Mouse (Mus musculus) CH12.LX (cell line): ENCODE results near the gene Lrrc3c. TPM values are rescaled to one million over a fixed set of nuclear protein-coding genes. Genes with fewer than 3 reads are reported as not detected.

Experiments
- DNase-seq: peaks from one replicate; pipeline ENCODE4 v3.0.0-alpha.2; 2013; ENCODE audit errors: extremely low read depth
- H3K27ac ChIP-seq: 2 replicates; pipeline ENCODE4 v1.5.1; 2012; ENCODE audit warnings: low read depth, mild to moderate bottlenecking, control low read depth, moderate library complexity; ENCODE audit not compliant: insufficient read depth
- H3K27me3 ChIP-seq: replicated peaks from 2 replicates; pipeline ENCODE3; 2012; ENCODE audit warnings: inconsistent platforms
- H3K36me3 ChIP-seq, 2 experiments: replicated peaks in 1 of 2; 2 replicates each; pipeline versions ENCODE3 to v1.6.1; 2012; ENCODE audit warnings: inconsistent platforms in 1 of 2, low read length in 1 of 2, mild to moderate bottlenecking in 1 of 2, mixed read lengths in 1 of 2, moderate library complexity in 1 of 2; ENCODE audit not compliant: control insufficient read depth in 1 of 2, insufficient read depth in 1 of 2
- H3K4me1 ChIP-seq, 2 experiments: 2 replicates each; pipeline ENCODE4 v1.6.1; 2012; ENCODE audit warnings: inconsistent platforms in 1 of 2, moderate library complexity in 1 of 2; ENCODE audit not compliant: insufficient read depth in 2 of 2, control insufficient read depth in 1 of 2
- H3K4me2 ChIP-seq: 2 replicates; pipeline ENCODE4 v1.6.1; 2012; ENCODE audit warnings: low read depth, mild to moderate bottlenecking, control low read depth; ENCODE audit not compliant: poor library complexity, insufficient read depth, severe bottlenecking
- H3K4me3 ChIP-seq, 3 experiments: fragments of 150-350 bp in 1 of 3; sonication (generic) in 1 of 3; replicated peaks in 1 of 3; 2 replicates each; pipeline versions ENCODE3 to v1.5.1; 2011 to 2012; ENCODE audit warnings: low read depth in 2 of 3, low read length in 2 of 3, mild to moderate bottlenecking in 2 of 3, moderate library complexity in 2 of 3, control low read depth in 1 of 3, improper control_type of control experiment in 1 of 3, inconsistent platforms in 1 of 3, mixed read lengths in 1 of 3; ENCODE audit not compliant: poor library complexity in 1 of 3
- H3K79me2 ChIP-seq: replicated peaks from 2 replicates; pipeline ENCODE4 v1.6.1; 2012; ENCODE audit warnings: mild to moderate bottlenecking, moderate library complexity; ENCODE audit not compliant: control insufficient read depth, poor library complexity, insufficient read depth, severe bottlenecking; ENCODE audit errors: extremely low read depth
- H3K9ac ChIP-seq: 2 replicates; pipeline ENCODE4 v1.6.1; 2012; ENCODE audit warnings: low read depth, mild to moderate bottlenecking, control low read depth, moderate library complexity; ENCODE audit not compliant: insufficient read depth
- H3K9me3 ChIP-seq: replicated peaks from 2 replicates; pipeline ENCODE3; 2012; ENCODE audit warnings: low read length, inconsistent platforms, mixed read lengths
- BHLHE40 ChIP-seq: IDR thresholded peaks from 2 replicates; pipeline ENCODE4 v1.6.1; 2011; ENCODE audit warnings: mild to moderate bottlenecking, low read depth, low read length, improper control_type of control experiment
- E2F4 ChIP-seq: IDR thresholded peaks from 2 replicates; pipeline ENCODE4 v1.6.1; 2011; ENCODE audit warnings: low read depth, low read length, improper control_type of control experiment; ENCODE audit not compliant: insufficient replicate concordance
- ELF1 ChIP-seq: IDR thresholded peaks from 2 replicates; pipeline ENCODE4 v1.6.1; 2014; ENCODE audit warnings: low read depth, mild to moderate bottlenecking, inconsistent platforms, low read length, improper control_type of control experiment
- EP300 ChIP-seq: IDR thresholded peaks from 2 replicates; pipeline ENCODE4 v1.6.1; 2011; ENCODE audit warnings: low read length, improper control_type of control experiment
- ETS1 ChIP-seq: conservative IDR thresholded peaks from 2 replicates; pipeline ENCODE4 v1.6.1; 2012; ENCODE audit warnings: low read depth, mild to moderate bottlenecking, inconsistent platforms, low read length, improper control_type of control experiment, moderate library complexity
- GABPA ChIP-seq: IDR thresholded peaks from 2 replicates; pipeline ENCODE4 v1.6.1; 2012; ENCODE audit warnings: low read depth, low read length, improper control_type of control experiment, inconsistent platforms; ENCODE audit not compliant: insufficient replicate concordance
- HCFC1 ChIP-seq: IDR thresholded peaks from 2 replicates; pipeline ENCODE4 v1.6.1; 2012; ENCODE audit warnings: low read depth, mild to moderate bottlenecking, inconsistent platforms, low read length, improper control_type of control experiment
- IRF4 ChIP-seq: IDR thresholded peaks from 2 replicates; pipeline ENCODE4 v1.6.1; 2014; ENCODE audit warnings: low read depth, mild to moderate bottlenecking, inconsistent platforms, low read length, improper control_type of control experiment
- JUN ChIP-seq: IDR thresholded peaks from 2 replicates; pipeline ENCODE4 v1.6.1; 2011; ENCODE audit warnings: low read depth, mild to moderate bottlenecking, low read length, improper control_type of control experiment, moderate library complexity; ENCODE audit not compliant: insufficient read depth
- JUND ChIP-seq: conservative IDR thresholded peaks from 2 replicates; pipeline ENCODE4 v1.6.1; 2011; ENCODE audit warnings: low read depth, low read length, improper control_type of control experiment
- MAX ChIP-seq: IDR thresholded peaks from 2 replicates; pipeline ENCODE4 v1.6.1; 2011; ENCODE audit warnings: low read length, improper control_type of control experiment
- MAZ ChIP-seq: IDR thresholded peaks from 2 replicates; pipeline ENCODE4 v1.6.1; 2012; ENCODE audit warnings: low read depth, mild to moderate bottlenecking, inconsistent platforms, low read length, improper control_type of control experiment, moderate library complexity
- PAX5 ChIP-seq: IDR thresholded peaks from 2 replicates; pipeline ENCODE4 v1.6.1; 2012; ENCODE audit warnings: low read length, inconsistent platforms, mixed read lengths
- POLR2A ChIP-seq: IDR thresholded peaks from 2 replicates; pipeline ENCODE4 v1.6.1; 2011; ENCODE audit warnings: low read depth, mild to moderate bottlenecking, improper control_type of control experiment, low read length
- RAD21 ChIP-seq: IDR thresholded peaks from 2 replicates; pipeline ENCODE4 v1.6.1; 2011; ENCODE audit warnings: low read depth, mild to moderate bottlenecking, low read length, improper control_type of control experiment, moderate library complexity
- SMC3 ChIP-seq: IDR thresholded peaks from 2 replicates; pipeline ENCODE4 v1.6.1; 2011; ENCODE audit warnings: low read depth, low read length, improper control_type of control experiment
- TCF12 ChIP-seq: IDR thresholded peaks from 2 replicates; pipeline ENCODE4 v1.6.1; 2014; ENCODE audit warnings: low read depth, mild to moderate bottlenecking, inconsistent platforms, low read length, improper control_type of control experiment
- UBTF ChIP-seq: IDR thresholded peaks from 2 replicates; pipeline ENCODE4 v1.6.1; 2012; ENCODE audit warnings: low read depth, mild to moderate bottlenecking, inconsistent platforms, low read length, improper control_type of control experiment, moderate library complexity
- USF1 ChIP-seq: IDR thresholded peaks from 2 replicates; pipeline ENCODE4 v1.6.1; 2014; ENCODE audit warnings: low read depth, mild to moderate bottlenecking, inconsistent platforms, low read length, improper control_type of control experiment
- ZKSCAN1 ChIP-seq: IDR thresholded peaks from 2 replicates; pipeline ENCODE4 v1.6.1; 2012; ENCODE audit warnings: low read depth, inconsistent platforms, low read length, improper control_type of control experiment, borderline replicate concordance
- dilution Hi-C: fragments of 300-500 bp; cut with MboI; formaldehyde crosslinking; loops from 2 replicates; pipeline ENCODE4 v1.14.3; 2020; ENCODE audit warnings: low sequenced_read_pairs; ENCODE audit not compliant: extremely low pct_unique_long_range_greater_than_20kb, extremely low pct_ligation_motif_present
- in situ Hi-C: fragments of 300-500 bp; cut with MboI; formaldehyde crosslinking; loops from 3 replicates; pipeline ENCODE4 v1.14.3; 2019; ENCODE audit warnings: low sequenced_read_pairs, low pct_ligation_motif_present, low pct_unique_long_range_greater_than_20kb, mixed read lengths
- polyA plus RNA-seq: library from polyadenylated mRNA; unstranded; fragments of >175 nt; gene quantifications from 2 replicates; pipeline ENCODE4 v1.2.1, GENCODE M21; 2012; ENCODE audit warnings: low read depth; ENCODE audit not compliant: insufficient read length
- total RNA-seq, 2 experiments: library from RNA; depleted of rRNA; stranded (reverse); fragments of 300-350 nt in 1 of 2; fragments of >200 nt in 1 of 2; gene quantifications; 2 replicates each; pipeline ENCODE4 v1.2.3; 2012 to 2014

Lrrc3c gene
- total and polyA plus RNA-seq, 3 experiments = not detected

DNA sequence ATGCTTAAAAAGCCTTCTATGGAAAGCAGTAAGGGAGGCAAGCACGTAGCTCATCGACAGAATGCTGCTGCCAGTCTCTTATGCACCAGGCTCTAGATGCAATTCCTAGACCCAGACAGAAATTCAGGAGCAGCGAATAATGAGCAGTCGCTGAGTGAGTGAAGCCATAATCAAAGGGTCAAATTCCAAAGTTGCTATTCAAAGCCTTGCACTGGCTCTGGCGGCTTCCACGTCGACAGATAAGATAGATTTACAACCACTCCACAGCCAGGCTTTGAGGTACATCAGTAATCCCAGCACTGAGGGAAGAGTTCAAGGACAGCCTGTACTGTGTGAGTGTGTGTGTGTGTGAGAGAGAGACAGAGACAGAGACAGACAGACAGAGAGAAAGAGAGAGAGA lies 37.1 kb upstream of the Lrrc3c start:
- Histone ChIP-seq H3K4me1 (peaks cover 0 to 7% of the 10 kb centered on the region in 2 experiments; a peak in 1 of 4 replicates), H3K9ac (no peak overlapping the region), H3K79me2 (no peaks in the 10 kb centered on the region), H3K9me3 (no peaks in the 10 kb centered on the region), H3K4me2 (no peak overlapping the region)
- DNase-seq = no peak
- TF ChIP-seq ELF1 (no peak), ZKSCAN1 (no peak)
- TF ChIP-seq, all 38 proteins: peak for 0
- no peak overlapping the region for H3K27ac ChIP-seq
- no peak overlapping the region for H3K4me3 ChIP-seq
- no peaks in the 10 kb centered on the region for H3K36me3 ChIP-seq
- no peaks in the 10 kb centered on the region for H3K27me3 ChIP-seq
- in situ Hi-C loops (no loop called here), dilution Hi-C loops (no loop called here)

- Histone ChIP-seq H3K9ac (no peak overlapping the region), H3K4me1 (peaks cover 0 to 7% of the 10 kb centered on the region in 2 experiments; a peak in 1 of 4 replicates), H3K4me2 (no peak overlapping the region), H3K36me3 (no peaks in the 10 kb centered on the region), H3K79me2 (no peaks in the 10 kb centered on the region), H3K4me3 (no peak overlapping the region), H3K9me3 (peaks cover 2% of the 10 kb centered on the region), H3K27me3 (no peaks in the 10 kb centered on the region), H3K27ac (no peak overlapping the region)
- dilution Hi-C loops (no loop called here), in situ Hi-C loops (no loop called here)
- TF ChIP-seq RAD21 = no peak
- no peak for TF ChIP-seq JUND
- 0 out of 2 replicates have a peak, but pooled peaks have one; percentile 18 for TF ChIP-seq BHLHE40
- TF ChIP-seq EP300 = peak; percentile 58; the same call in 1 of the 2 replicates
- no peak for DNase-seq
Measured at GRCm38 (mm10) chr11:98563025-98563424, 35.1 kb upstream of the Lrrc3c start.

DNA sequence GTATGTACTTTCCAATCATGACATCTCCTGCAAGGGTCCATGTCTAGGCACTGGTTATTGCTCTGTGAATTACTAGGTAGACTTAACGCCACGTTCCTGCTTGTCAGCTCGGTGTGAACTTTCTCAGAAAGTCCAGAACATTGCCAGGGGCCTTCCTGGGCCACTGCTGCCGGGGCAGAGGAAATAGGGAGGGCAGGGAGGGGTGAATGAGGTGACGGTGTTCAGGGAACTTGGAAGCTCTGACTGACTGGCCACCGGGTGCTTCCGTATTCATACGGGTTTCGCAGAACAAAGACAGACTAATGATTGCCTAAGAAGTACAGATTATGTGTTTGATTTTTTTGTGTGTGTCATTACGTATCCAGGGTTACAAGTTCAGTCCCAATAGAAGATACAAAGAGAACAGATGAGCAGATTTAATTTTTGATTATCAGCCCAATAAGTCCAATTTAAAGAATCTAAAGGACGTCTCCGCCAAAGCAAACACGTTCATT lies 34.1 kb upstream of the Lrrc3c start:
- peaks cover 4% of the 10 kb centered on the region for H3K9me3 ChIP-seq
- peaks cover 0 to 7% of the 10 kb centered on the region in 2 experiments; a peak in 1 of 4 replicates for H3K4me1 ChIP-seq
- DNase-seq = no peak
- H3K4me2 ChIP-seq = no peak overlapping the region
- TF ChIP-seq MAZ (no peak), ZKSCAN1 (no peak), PAX5 (no peak), POLR2A (no peak), UBTF (no peak), JUN (no peak), USF1 (no peak), JUND (no peak), ELF1 (no peak), MAX (no peak), RAD21 (no peak), GABPA (no peak), HCFC1 (no peak), ETS1 (no peak), IRF4 (no peak), BHLHE40 (no peak), E2F4 (no peak), SMC3 (no peak), TCF12 (no peak)
- no peak overlapping the region for H3K27ac ChIP-seq
- no peaks in the 10 kb centered on the region for H3K27me3 ChIP-seq
- H3K79me2 ChIP-seq = no peaks in the 10 kb centered on the region
- in situ Hi-C loops (no loop called here), dilution Hi-C loops (no loop called here)
- H3K9ac ChIP-seq = no peak overlapping the region
- H3K36me3 ChIP-seq = no peaks in the 10 kb centered on the region
- H3K4me3 ChIP-seq = no peak overlapping the region
